Mouse (Mus musculus) right cerebral cortex, postnatal 10 days (tissue): ENCODE results near the gene Rpl6.
A peak's percentile ranks its signal among the peaks of the same experiment; 100 is the strongest.

ENCODE experiments used
- DNase-seq, 2 experiments: peaks; one replicate each; pipeline ENCODE4 v3.0.0; 2021; ENCODE audit warnings: low spot score in 2 of 2

Rpl6 gene

GRCm38 (mm10) chr5:121204132-121205089 is at the start of gene Rpl6:
TSS of gene Rpl6 (plus strand) at chr5:121204481.
- DNase-seq = peak; percentile 87 to 92

- DNase-seq = no peak
Observed at GRCm38 (mm10) chr5:121156121-121156520, 48.2 kb upstream of the Rpl6 start.

GRCm38 (mm10) chr5:121157017-121157416 is 47.3 kb upstream of the Rpl6 start:
- DNase-seq = no peak

- DNase-seq = no peak
Observed at GRCm38 (mm10) chr5:121157489-121157888, 46.8 kb upstream of the Rpl6 start.

GRCm38 (mm10) chr5:121158966-121159365 is 45.3 kb upstream of the Rpl6 start:
- no peak for DNase-seq

- peak; percentile 50 to 54 for DNase-seq
Observed at GRCm38 (mm10) chr5:121162285-121162684, 42.0 kb upstream of the Rpl6 start.

- no peak for DNase-seq
Observed at GRCm38 (mm10) chr5:121162923-121163322, 41.4 kb upstream of the Rpl6 start.

GRCm38 (mm10) chr5:121166884-121167283 is 37.4 kb upstream of the Rpl6 start:
- no peak for DNase-seq

- DNase-seq = no peak
Observed at GRCm38 (mm10) chr5:121169588-121169987, 34.7 kb upstream of the Rpl6 start.

GRCm38 (mm10) chr5:121172835-121173234 is 31.4 kb upstream of the Rpl6 start:
- DNase-seq = no peak

GRCm38 (mm10) chr5:121179077-121179857 is 25.0 kb upstream of the Rpl6 start:
- DNase-seq = no peak

- DNase-seq = no peak
Observed at GRCm38 (mm10) chr5:121183269-121183668, 21.0 kb upstream of the Rpl6 start.

- DNase-seq = no peak
Observed at GRCm38 (mm10) chr5:121184375-121184774, 19.9 kb upstream of the Rpl6 start.

GRCm38 (mm10) chr5:121184945-121185551 is 19.2 kb upstream of the Rpl6 start:
- DNase-seq = no peak

GRCm38 (mm10) chr5:121187580-121188001 is 16.7 kb upstream of the Rpl6 start:
- DNase-seq = no peak

GRCm38 (mm10) chr5:121188265-121188664 is 16.0 kb upstream of the Rpl6 start:
- no peak for DNase-seq

GRCm38 (mm10) chr5:121189182-121189581 is 15.1 kb upstream of the Rpl6 start:
- no peak for DNase-seq

GRCm38 (mm10) chr5:121190210-121190835 is 14.0 kb upstream of the Rpl6 start:
- DNase-seq = no peak

GRCm38 (mm10) chr5:121190836-121191583 is 13.3 kb upstream of the Rpl6 start, which contains the start of gene Ptpn11:
TSS of gene Ptpn11 (minus strand) at chr5:121191397.
- DNase-seq = peak; percentile 89 to 91

- no peak for DNase-seq
Observed at GRCm38 (mm10) chr5:121191584-121191906, 12.7 kb upstream of the Rpl6 start.

GRCm38 (mm10) chr5:121194173-121194572 is 10.1 kb upstream of the Rpl6 start:
- no peak for DNase-seq
